Mouse (Mus musculus): Measurements from ENCODE around the gene Pnpla5. TPM values are rescaled to one million over a fixed set of nuclear protein-coding genes. Genes with fewer than 3 reads are reported as not detected.

Gene Pnpla5
- not detected in 2 replicates for polyA plus RNA-seq (2015; fragmentation: Nextera tagmentation; extraction: Ambion mirVana)

DNA sequence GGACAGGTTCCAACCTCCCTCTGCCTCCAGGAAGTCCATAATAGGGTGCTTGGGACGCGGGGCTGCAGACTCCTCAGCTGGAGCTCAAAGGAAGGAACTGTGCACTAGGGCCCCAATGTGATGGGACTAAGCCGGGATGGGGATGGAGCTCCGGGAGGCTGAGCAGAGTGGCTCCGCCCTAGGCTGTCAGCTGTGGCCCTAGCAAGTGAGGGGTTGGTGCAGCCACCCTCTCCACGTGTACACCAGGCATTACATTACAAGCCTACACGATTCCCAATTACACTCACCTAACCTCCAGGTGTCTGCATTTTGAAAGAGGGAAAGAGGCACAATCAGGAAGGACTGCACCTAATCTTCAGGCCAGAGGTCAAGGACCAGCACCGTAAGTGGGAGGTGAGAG is at the start of gene Pnpla5:
TSS of gene Pnpla5 (minus strand) at position 101 of the 400 bp plus-strand sequence.
- H3K27me3 ChIP-seq (ENCODE audit: control insufficient read depth, insufficient read depth, low read length), result no peaks in the 10 kb centered on the region
- ATAC-seq (ENCODE audit: low FRiP score, low TSS enrichment) (no peak), DNase-seq (ENCODE audit: low spot score) (no peak)
- H3K9me3 ChIP-seq (ENCODE audit: control insufficient read depth, low read length), result no peaks in the 10 kb centered on the region
- H3K4me1 ChIP-seq (replicated peaks; ENCODE audit: control insufficient read depth, insufficient read depth), result no peaks in the 10 kb centered on the region
- H3K27ac ChIP-seq (replicated peaks), result no peak within 1 kb of the TSS
- 66% methylated on average over 8 of the region's 8 CpGs for WGBS
- H3K4me2 ChIP-seq (replicated peaks; ENCODE audit: low read depth), result no peak within 1 kb of the TSS
- H3K9ac ChIP-seq (ENCODE audit: low read length), result no peak within 1 kb of the TSS
- no peak within 1 kb of the TSS for H3K4me3 ChIP-seq (ENCODE audit: low read depth, low read length)
- no peaks in the 10 kb centered on the region for H3K36me3 ChIP-seq (ENCODE audit: control insufficient read depth, insufficient read depth, low read length)
- TF ChIP-seq CTCF (IDR thresholded peaks at IDR 0.05; ENCODE audit: low read depth), result no peak
- TF ChIP-seq EP300 (optimal IDR thresholded peaks at IDR 0.05), result no peak

- H3K9ac ChIP-seq (ENCODE audit: low read length), result no peak overlapping the region
- no peaks in the 10 kb centered on the region for H3K9me3 ChIP-seq (ENCODE audit: control insufficient read depth, low read length)
- H3K27ac ChIP-seq (replicated peaks), result no peak overlapping the region
- no peaks in the 10 kb centered on the region for H3K27me3 ChIP-seq (ENCODE audit: control insufficient read depth, insufficient read depth, low read length)
- DNase-seq (ENCODE audit: low spot score), result no peak
- whole genome bisulfite sequencing, result 78% methylated on average over 7 of the region's 7 CpGs
- no peak overlapping the region for H3K4me3 ChIP-seq (ENCODE audit: low read depth, low read length)
- H3K4me1 ChIP-seq (replicated peaks; ENCODE audit: control insufficient read depth, insufficient read depth), result no peaks in the 10 kb centered on the region; the same call in 1 of the 2 replicates
- no peak for ATAC-seq (ENCODE audit: low FRiP score, low TSS enrichment)
- H3K36me3 ChIP-seq (ENCODE audit: control insufficient read depth, insufficient read depth, low read length), result no peaks in the 10 kb centered on the region
- no peak overlapping the region for H3K4me2 ChIP-seq (replicated peaks; ENCODE audit: low read depth)
- TF ChIP-seq CTCF (IDR thresholded peaks at IDR 0.05; ENCODE audit: low read depth), result no peak
- TF ChIP-seq EP300 (optimal IDR thresholded peaks at IDR 0.05), result no peak
These were observed 48.2 kb upstream of the Pnpla5 start for GRCm38 (mm10) chr15:84171166-84171565.

DNA sequence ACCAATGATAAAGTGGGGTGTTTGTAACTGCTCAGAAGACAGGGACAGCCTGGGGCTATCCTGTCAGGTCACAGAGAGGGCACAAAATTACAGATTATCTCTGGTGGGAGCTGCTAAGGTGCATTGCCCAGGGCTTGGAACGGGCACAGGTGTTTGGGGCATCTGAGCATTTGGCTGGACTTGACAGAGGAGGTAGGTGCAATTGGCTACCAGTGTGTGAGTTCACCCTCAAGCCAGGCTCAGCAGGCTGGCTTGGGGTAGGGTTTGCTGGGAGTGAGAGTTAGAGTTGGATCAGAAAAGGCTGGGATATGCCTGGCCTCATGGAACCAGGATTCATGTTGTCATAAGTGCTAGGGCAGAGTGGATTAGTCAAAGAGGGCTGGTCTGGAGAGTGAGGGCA is 46.5 kb upstream of the Pnpla5 start:
- ATAC-seq (ENCODE audit: low FRiP score, low TSS enrichment) (no peak), DNase-seq (ENCODE audit: low spot score) (no peak)
- Histone ChIP-seq H3K9ac (ENCODE audit: low read length) (no peak overlapping the region), H3K4me2 (replicated peaks; ENCODE audit: low read depth) (no peak overlapping the region), H3K4me3 (ENCODE audit: low read depth, low read length) (no peak overlapping the region), H3K27me3 (ENCODE audit: control insufficient read depth, insufficient read depth, low read length) (no peaks in the 10 kb centered on the region), H3K27ac (replicated peaks) (no peak overlapping the region), H3K9me3 (ENCODE audit: control insufficient read depth, low read length) (no peaks in the 10 kb centered on the region), H3K36me3 (ENCODE audit: control insufficient read depth, insufficient read depth, low read length) (no peaks in the 10 kb centered on the region), H3K4me1 (replicated peaks; ENCODE audit: control insufficient read depth, insufficient read depth) (no peaks in the 10 kb centered on the region; the same call in 1 of the 2 replicates)
- WGBS, result 71% methylated on average over 1 of the region's 1 CpGs
- TF ChIP-seq CTCF (IDR thresholded peaks at IDR 0.05; ENCODE audit: low read depth), result no peak
- no peak for TF ChIP-seq EP300 (optimal IDR thresholded peaks at IDR 0.05)

GRCm38 (mm10) chr15:84168170-84169161 is 45.5 kb upstream of the Pnpla5 start:
- peak overlapping the region; percentile 53 for H3K9ac ChIP-seq (ENCODE audit: low read length)
- H3K27me3 ChIP-seq (ENCODE audit: control insufficient read depth, insufficient read depth, low read length), result no peaks in the 10 kb centered on the region
- H3K4me3 ChIP-seq (ENCODE audit: low read depth, low read length), result peak overlapping the region; percentile 43
- TF ChIP-seq EP300 (optimal IDR thresholded peaks at IDR 0.05) (no peak), CTCF (IDR thresholded peaks at IDR 0.05; ENCODE audit: low read depth) (no peak)
- peak overlapping the region; percentile 85 for H3K4me2 ChIP-seq (replicated peaks; ENCODE audit: low read depth)
- no peaks in the 10 kb centered on the region for H3K9me3 ChIP-seq (ENCODE audit: control insufficient read depth, low read length)
- no peak overlapping the region; the same call in 1 of the 2 replicates for H3K27ac ChIP-seq (replicated peaks)
- WGBS, result 2% methylated on average over 28 of the region's 28 CpGs
- no peaks in the 10 kb centered on the region for H3K36me3 ChIP-seq (ENCODE audit: control insufficient read depth, insufficient read depth, low read length)
- DNase-seq (ENCODE audit: low spot score), result no peak
- peak; percentile 15 for ATAC-seq (ENCODE audit: low FRiP score, low TSS enrichment)
- no peaks in the 10 kb centered on the region; the same call in 1 of the 2 replicates for H3K4me1 ChIP-seq (replicated peaks; ENCODE audit: control insufficient read depth, insufficient read depth)

DNA sequence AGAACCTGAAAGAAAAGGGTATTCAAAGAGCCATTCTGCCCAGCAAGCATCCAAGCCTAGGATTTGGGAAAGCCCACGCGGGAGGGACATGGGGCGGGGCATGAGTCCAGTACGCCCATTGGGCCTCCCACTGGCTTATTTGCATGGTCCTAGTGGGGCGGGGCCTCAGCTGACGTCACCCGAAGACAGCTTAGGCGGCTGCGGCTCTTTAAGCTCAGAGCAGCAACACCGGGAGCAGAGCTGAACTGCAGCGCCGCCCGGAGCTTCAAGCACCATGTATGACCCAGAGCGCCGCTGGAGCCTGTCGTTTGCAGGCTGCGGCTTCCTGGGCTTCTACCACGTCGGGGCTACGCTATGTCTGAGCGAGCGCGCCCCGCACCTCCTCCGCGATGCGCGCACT is 44.6 kb upstream of the Pnpla5 start, which contains the start of gene Pnpla3:
TSS of gene Pnpla3 (plus strand) at position 238 of the 400 bp plus-strand sequence.
- TF ChIP-seq CTCF (IDR thresholded peaks at IDR 0.05; ENCODE audit: low read depth) (peak; percentile 63), EP300 (optimal IDR thresholded peaks at IDR 0.05) (no peak)
- H3K36me3 ChIP-seq (ENCODE audit: control insufficient read depth, insufficient read depth, low read length), result no peaks in the 10 kb centered on the region
- DNase-seq (ENCODE audit: low spot score) (peak; percentile 94), ATAC-seq (ENCODE audit: low FRiP score, low TSS enrichment) (peak; percentile 97)
- peak within 1 kb of the TSS; percentile 53 for H3K9ac ChIP-seq (ENCODE audit: low read length)
- WGBS, result under 1% methylated on average over 28 of the region's 28 CpGs
- no peak within 1 kb of the TSS; the same call in 1 of the 2 replicates for H3K27ac ChIP-seq (replicated peaks)
- no peaks in the 10 kb centered on the region for H3K9me3 ChIP-seq (ENCODE audit: control insufficient read depth, low read length)
- H3K4me3 ChIP-seq (ENCODE audit: low read depth, low read length), result peak within 1 kb of the TSS; percentile 43
- H3K4me2 ChIP-seq (replicated peaks; ENCODE audit: low read depth), result peak within 1 kb of the TSS; percentile 85
- no peaks in the 10 kb centered on the region; the same call in 1 of the 2 replicates for H3K4me1 ChIP-seq (replicated peaks; ENCODE audit: control insufficient read depth, insufficient read depth)
- H3K27me3 ChIP-seq (ENCODE audit: control insufficient read depth, insufficient read depth, low read length), result no peaks in the 10 kb centered on the region
